Mouse (Mus musculus) heart, embryonic 16.5 days (tissue): ENCODE results near the gene Krt13. TPM values are rescaled to one million over a fixed set of nuclear protein-coding genes. Genes with fewer than 3 reads are reported as not detected.
A peak's percentile ranks its signal among the peaks of the same experiment; 100 is the strongest.

ENCODE experiments used
- ATAC-seq: fragments of 200-750 bp; cut with Nextera tagmentation; replicated peaks from 2 replicates; pipeline ENCODE4 v1.8.0; 2017; ENCODE audit warnings: moderate number of reproducible peaks; ENCODE audit not compliant: insufficient read depth, low FRiP score; ENCODE audit errors: extremely low read depth
- H3K27ac ChIP-seq: fragments of 300-500 bp; sonication (generic); 2 replicates; pipeline ENCODE4 v1.5.1; 2014; ENCODE audit warnings: mild to moderate bottlenecking, low read length, control low read depth, moderate library complexity
- H3K27me3 ChIP-seq: fragments of 300-500 bp; sonication (generic); 2 replicates; pipeline ENCODE4 v1.6.1; 2014; ENCODE audit warnings: low read length, mixed read lengths; ENCODE audit not compliant: control insufficient read depth, insufficient read depth
- H3K36me3 ChIP-seq: fragments of 300-500 bp; sonication (generic); 2 replicates; pipeline ENCODE4 v1.6.1; 2014; ENCODE audit not compliant: control insufficient read depth, insufficient read depth
- H3K4me1 ChIP-seq: fragments of 300-500 bp; sonication (generic); 2 replicates; pipeline ENCODE4 v1.6.1; 2014; ENCODE audit warnings: low read length, mixed read lengths; ENCODE audit not compliant: control insufficient read depth, insufficient read depth
- H3K4me2 ChIP-seq: fragments of 300-500 bp; sonication (generic); 2 replicates; pipeline ENCODE4 v1.6.1; 2014; ENCODE audit warnings: low read depth, mild to moderate bottlenecking, control low read depth, low read length
- H3K4me3 ChIP-seq: fragments of 300-500 bp; sonication (generic); 2 replicates; pipeline ENCODE4 v1.5.1; 2014; ENCODE audit warnings: mild to moderate bottlenecking, control low read depth, low read length
- H3K9ac ChIP-seq: fragments of 300-500 bp; sonication (generic); 2 replicates; pipeline ENCODE4 v1.6.1; 2014; ENCODE audit warnings: low read length, control low read depth
- H3K9me3 ChIP-seq: fragments of 300-500 bp; sonication (generic); replicated peaks from 2 replicates; pipeline ENCODE4 v1.6.1; 2016; ENCODE audit warnings: low read length; ENCODE audit not compliant: control insufficient read depth
- WGBS: fragments of 180-500 bp; shearing (Covaris S2); extraction: QIAGEN DNeasy Blood & Tissue Kit; methylation state at CpG from one replicate; pipeline ENCODE4 v1.1.7; 2014; 5-methylcytosine and 5-hydroxymethylcytosine counted together
- polyA plus RNA-seq: library from polyadenylated mRNA; unstranded; fragments of >200 nt; fragmentation: Nextera tagmentation; extraction: Ambion mirVana; gene quantifications from 2 replicates; pipeline ENCODE4 v1.2.1, GENCODE M21; 2015

Gene Krt13
- polyA plus RNA-seq: 0.58 and 1.7 TPM in 2 replicates

DNA sequence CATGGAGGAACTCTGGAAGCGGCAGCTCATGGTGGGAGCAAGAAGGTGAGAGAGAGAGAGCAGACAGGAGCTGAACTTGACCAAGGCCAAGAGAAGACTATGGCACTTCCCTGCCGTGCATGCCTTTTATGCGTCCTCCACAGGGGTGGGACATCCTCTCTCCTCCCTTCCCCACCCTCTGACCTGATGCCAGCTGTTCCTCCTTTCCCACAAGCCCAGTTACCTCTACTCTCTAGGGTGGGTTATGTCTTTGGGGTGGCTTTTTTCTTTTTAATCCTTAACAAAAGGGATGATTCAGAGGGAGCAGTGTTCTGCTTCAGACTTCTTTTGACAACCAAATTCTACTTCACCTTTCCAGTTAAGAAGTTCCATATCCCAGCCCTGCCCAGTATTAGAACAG is at the start of gene Krt13:
Gene Krt13 (minus strand): TSS at position 101 of the 400 bp plus-strand sequence.
- no peaks in the 10 kb centered on the region for H3K4me1 ChIP-seq
- H3K9ac ChIP-seq: no peak within 1 kb of the TSS
- 83% methylated on average over 3 of the region's 3 CpGs for WGBS
- no peaks in the 10 kb centered on the region for H3K9me3 ChIP-seq
- H3K36me3 ChIP-seq: no peaks in the 10 kb centered on the region
- H3K4me2 ChIP-seq: no peak within 1 kb of the TSS
- no peak within 1 kb of the TSS for H3K4me3 ChIP-seq
- no peak within 1 kb of the TSS for H3K27ac ChIP-seq
- H3K27me3 ChIP-seq: no peaks in the 10 kb centered on the region
- no peak for ATAC-seq

GRCm38 (mm10) chr11:100168765-100169762 is 47.7 kb upstream of the Krt13 start:
- no peak overlapping the region for H3K27ac ChIP-seq
- no peak overlapping the region for H3K4me2 ChIP-seq
- no peaks in the 10 kb centered on the region for H3K36me3 ChIP-seq
- no peaks in the 10 kb centered on the region for H3K9me3 ChIP-seq
- H3K4me3 ChIP-seq: no peak overlapping the region
- no peaks in the 10 kb centered on the region for H3K27me3 ChIP-seq
- H3K9ac ChIP-seq: no peak overlapping the region
- ATAC-seq: no peak
- WGBS: 31% methylated on average over 14 of the region's 14 CpGs
- no peaks in the 10 kb centered on the region for H3K4me1 ChIP-seq

DNA sequence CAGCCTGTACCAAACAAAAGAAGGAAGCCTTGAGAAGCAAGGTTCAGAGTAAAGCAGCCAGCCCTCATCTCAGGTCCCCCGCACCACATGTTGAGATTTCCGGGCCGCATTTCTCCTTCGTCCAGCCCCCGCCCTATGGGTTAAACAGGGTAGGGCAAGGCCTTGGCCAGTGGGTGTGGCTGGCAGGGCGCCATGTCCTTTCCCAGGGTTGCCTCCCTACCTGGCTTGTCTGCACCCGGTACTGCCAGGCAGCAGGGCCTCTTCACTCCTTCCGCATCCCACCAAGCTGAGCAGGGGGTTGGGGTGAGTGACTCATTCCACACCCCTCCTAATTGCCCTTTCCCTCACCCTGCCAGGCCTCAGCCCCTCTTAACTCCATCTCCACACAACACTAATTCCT is 46.7 kb upstream of the Krt13 start:
- H3K27ac ChIP-seq: peak overlapping the region; percentile 0; the same call in 1 of the 2 replicates
- no peak overlapping the region for H3K4me3 ChIP-seq
- H3K27me3 ChIP-seq: no peaks in the 10 kb centered on the region
- no peaks in the 10 kb centered on the region for H3K36me3 ChIP-seq
- H3K4me2 ChIP-seq: no peak overlapping the region
- H3K9ac ChIP-seq: no peak overlapping the region
- 46% methylated on average over 8 of the region's 8 CpGs for WGBS
- no peaks in the 10 kb centered on the region for H3K9me3 ChIP-seq
- no peaks in the 10 kb centered on the region for H3K4me1 ChIP-seq
- peak; percentile 69 for ATAC-seq

- no peak overlapping the region for H3K27ac ChIP-seq
- no peaks in the 10 kb centered on the region for H3K4me1 ChIP-seq
- WGBS: 51% methylated on average over 7 of the region's 7 CpGs
- no peak overlapping the region for H3K4me3 ChIP-seq
- no peak for ATAC-seq
- no peaks in the 10 kb centered on the region for H3K27me3 ChIP-seq
- H3K9me3 ChIP-seq: no peaks in the 10 kb centered on the region
- no peak overlapping the region for H3K4me2 ChIP-seq
- no peaks in the 10 kb centered on the region for H3K36me3 ChIP-seq
- no peak overlapping the region for H3K9ac ChIP-seq
Observed at GRCm38 (mm10) chr11:100164392-100164791, 43.0 kb upstream of the Krt13 start.

DNA sequence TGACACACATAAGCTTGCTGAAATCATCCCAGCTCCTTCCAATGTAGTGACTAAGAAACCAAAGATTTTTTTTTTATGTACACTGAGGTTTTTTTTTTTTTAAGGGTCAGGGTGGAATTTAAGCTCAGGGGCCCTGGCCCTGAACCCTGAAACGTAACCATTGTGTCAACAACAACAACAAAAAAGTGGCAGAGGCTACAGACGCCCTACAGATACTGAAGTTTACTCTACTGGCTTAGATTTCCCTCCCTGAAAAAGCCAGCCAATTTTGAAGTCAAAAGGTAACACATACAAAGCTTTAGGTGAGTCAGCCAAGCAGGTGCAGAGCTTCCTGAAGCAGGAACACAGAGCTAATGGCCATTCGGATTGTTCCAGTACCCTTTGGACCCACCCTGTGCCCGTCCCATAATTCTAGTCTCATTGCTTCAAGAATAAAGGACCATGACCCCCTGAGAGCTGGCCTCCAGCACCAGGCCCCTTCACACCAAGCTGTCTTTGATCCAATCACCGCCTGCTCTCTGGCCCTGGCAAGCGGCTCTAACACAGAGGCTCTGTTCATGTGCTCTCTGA is 36.6 kb upstream of the Krt13 start:
- Histone ChIP-seq H3K4me3 (no peak overlapping the region), H3K9ac (no peak overlapping the region), H3K27me3 (no peaks in the 10 kb centered on the region), H3K9me3 (no peaks in the 10 kb centered on the region), H3K36me3 (no peaks in the 10 kb centered on the region), H3K27ac (no peak overlapping the region), H3K4me1 (no peaks in the 10 kb centered on the region), H3K4me2 (no peak overlapping the region)
- WGBS: 71% methylated on average over 6 of the region's 6 CpGs
- ATAC-seq: no peak

DNA sequence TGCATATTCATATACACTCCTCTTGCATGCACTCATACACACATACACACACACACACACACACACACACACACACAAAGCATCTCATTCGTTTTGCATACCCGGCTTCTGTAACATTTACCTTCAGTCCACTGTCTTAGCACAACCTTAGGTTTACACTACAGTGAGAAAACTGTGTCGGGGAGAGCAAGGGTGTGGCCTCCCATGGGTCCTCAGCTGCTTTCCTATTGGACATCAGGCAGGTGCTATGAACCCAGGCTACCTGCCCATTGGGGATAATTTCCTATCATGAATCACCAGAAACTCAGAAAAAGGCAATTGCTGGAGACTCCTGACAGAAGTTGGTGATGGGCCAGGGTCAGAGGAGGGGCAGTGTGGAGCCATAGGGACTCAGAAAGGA is 36.0 kb upstream of the Krt13 start:
- Histone ChIP-seq H3K9me3 (no peaks in the 10 kb centered on the region), H3K36me3 (no peaks in the 10 kb centered on the region), H3K4me2 (no peak overlapping the region), H3K4me1 (no peaks in the 10 kb centered on the region), H3K4me3 (no peak overlapping the region), H3K27me3 (no peaks in the 10 kb centered on the region), H3K27ac (no peak overlapping the region), H3K9ac (no peak overlapping the region)
- 77% methylated on average over 3 of the region's 3 CpGs for WGBS
- no peak for ATAC-seq

- H3K36me3 ChIP-seq: no peaks in the 10 kb centered on the region
- WGBS: 43% methylated on average over 8 of the region's 8 CpGs
- H3K9ac ChIP-seq: no peak overlapping the region
- no peaks in the 10 kb centered on the region for H3K9me3 ChIP-seq
- H3K4me1 ChIP-seq: no peaks in the 10 kb centered on the region
- H3K27ac ChIP-seq: no peak overlapping the region
- no peak overlapping the region for H3K4me2 ChIP-seq
- H3K27me3 ChIP-seq: no peaks in the 10 kb centered on the region
- no peak overlapping the region for H3K4me3 ChIP-seq
- ATAC-seq: no peak
Observed at GRCm38 (mm10) chr11:100155497-100156255, 34.3 kb upstream of the Krt13 start.

- no peak within 1 kb of the TSS for H3K9ac ChIP-seq
- H3K4me2 ChIP-seq: no peak within 1 kb of the TSS
- H3K36me3 ChIP-seq: no peaks in the 10 kb centered on the region
- WGBS: 47% methylated on average over 9 of the region's 9 CpGs
- no peak for ATAC-seq
- no peaks in the 10 kb centered on the region for H3K9me3 ChIP-seq
- H3K4me1 ChIP-seq: peaks cover 12% of the 10 kb centered on the region; the same call in 1 of the 2 replicates
- no peak within 1 kb of the TSS for H3K27ac ChIP-seq
- no peak within 1 kb of the TSS for H3K4me3 ChIP-seq
- peaks cover 4% of the 10 kb centered on the region; the same call in 1 of the 2 replicates for H3K27me3 ChIP-seq
Observed at GRCm38 (mm10) chr11:100148615-100149330, 27.4 kb upstream of the Krt13 start, which contains the start of gene Krt19. Gene Krt19, minus strand, starts transcription at chr11:100148665.
